In the genomic region with DNA sequence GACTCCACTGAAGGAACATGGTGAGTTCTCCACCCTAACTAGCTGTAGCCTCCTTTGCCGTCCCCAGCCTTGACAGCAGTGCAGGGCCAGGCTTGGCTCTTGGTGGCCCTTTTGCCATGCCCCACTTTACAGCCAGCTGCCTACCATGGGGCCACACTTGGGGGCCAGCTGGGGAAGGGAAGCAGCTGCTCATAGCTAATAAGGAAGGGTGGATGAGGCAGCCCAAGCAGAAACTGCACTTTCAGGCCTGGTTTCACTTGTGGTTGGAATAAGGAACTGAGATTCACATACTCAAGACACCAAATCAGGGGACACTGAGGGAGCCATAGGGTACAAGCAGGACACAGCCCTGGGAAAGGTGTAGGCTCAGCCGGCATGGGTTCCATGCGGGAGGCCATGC, we compare ENCODE assay signal across 11 mouse cellular contexts. TPM values are rescaled to one million over a fixed set of nuclear protein-coding genes. Genes with fewer than 3 reads are reported as not detected.
DNase-seq lines count a peak whose midpoint lies in the region; ATAC-seq and TF ChIP-seq lines count a peak whose summit lies in the region.
"Had no signal": no experiment of that assay in that cellular context is flagged by ENCODE, and none has a peak within 500 bp of the region (broad histone marks: within the 10 kb centered on the region; RNA-seq: fewer than 3 reads in every experiment).

No protein-coding gene starts in this region.

- WGBS in heart, adult 2 months = 89% methylated on average over 3 of the region's 3 CpGs
- 6% methylated on average over 3 of the region's 3 CpGs for WGBS in macrophage (ENCODE audit: missing documents)
- WGBS in stomach, postnatal 0 days = 84% methylated on average over 3 of the region's 3 CpGs
- WGBS in cerebellum, adult 2 months = 86% methylated on average over 3 of the region's 3 CpGs

- peak; percentile 33 to 61 for DNase-seq in heart, adult 2 months
- no peak for DNase-seq in heart, postnatal 36 days
- peak; percentile 19 to 54 for DNase-seq in urinary bladder, postnatal 4 days (ENCODE audit: low spot score in 2 of 2)
- DNase-seq in urinary bladder, postnatal 25 days (ENCODE audit: low spot score) = no peak
- no peak for DNase-seq in stomach, postnatal 0 days (ENCODE audit: low spot score)
- no peak for DNase-seq in cerebellum, adult 2 months
- DNase-seq: cerebellum, adult 8-10 months had no signal

- TF ChIP-seq EP300 in heart, adult 2 months (IDR thresholded peaks at IDR 0.05; ENCODE audit: insufficient read depth, low read depth, low read length) = no peak
- TF ChIP-seq EP300 in stomach, postnatal 0 days (optimal IDR thresholded peaks at IDR 0.05) = no peak

- H3K9me3 ChIP-seq in stomach, postnatal 0 days (ENCODE audit: control insufficient read depth, low read length) = no peaks in the 10 kb centered on the region

- intact Hi-C loops in heart, adult 2 months (cut with DNase I) = no loop called here
- intact Hi-C loops in heart, postnatal 36 days (cut with DNase I) = no loop called here

- H3K27me3 ChIP-seq in heart, adult 2 months (ENCODE audit: control insufficient read depth, insufficient read depth, low read length) = no peaks in the 10 kb centered on the region
- no peaks in the 10 kb centered on the region for H3K27me3 ChIP-seq in stomach, postnatal 0 days (ENCODE audit: control insufficient read depth, insufficient read depth, low read length)
- no peaks in the 10 kb centered on the region for H3K27me3 ChIP-seq in cerebellum, adult 2 months (ENCODE audit: control insufficient read depth, insufficient read depth, low read length)

- H3K4me1 ChIP-seq in heart, adult 2 months (ENCODE audit: control insufficient read depth, insufficient read depth, low read length) = no peaks in the 10 kb centered on the region
- H3K4me1 ChIP-seq in stomach, postnatal 0 days (replicated peaks; ENCODE audit: control insufficient read depth, insufficient read depth) = no peaks in the 10 kb centered on the region
- no peaks in the 10 kb centered on the region; the same call in 1 of the 2 replicates for H3K4me1 ChIP-seq in cerebellum, adult 2 months (ENCODE audit: control insufficient read depth, insufficient read depth, low read length)

- no peak overlapping the region; the same call in 1 of the 2 replicates for H3K27ac ChIP-seq in heart, adult 2 months
- H3K27ac ChIP-seq in macrophage = peak overlapping the region; percentile 99
- H3K27ac ChIP-seq in stomach, postnatal 0 days (replicated peaks) = no peak overlapping the region
- no peak overlapping the region for H3K27ac ChIP-seq in cerebellum, adult 2 months (ENCODE audit: insufficient read depth, low read length)
- H3K27ac ChIP-seq: left cerebral cortex, adult 2 months had no signal

- no peaks in the 10 kb centered on the region for H3K36me3 ChIP-seq in heart, adult 2 months (ENCODE audit: control insufficient read depth, insufficient read depth, low read length)
- H3K36me3 ChIP-seq in macrophage (ENCODE audit: inconsistent target) = peaks cover 39% of the 10 kb centered on the region
- no peaks in the 10 kb centered on the region for H3K36me3 ChIP-seq in stomach, postnatal 0 days (ENCODE audit: control insufficient read depth, insufficient read depth, low read length)

- H3K79me2 ChIP-seq in heart, adult 2 months (replicated peaks; ENCODE audit: control insufficient read depth, insufficient read depth, low read length) = no peaks in the 10 kb centered on the region
- H3K79me2 ChIP-seq in macrophage (ENCODE audit: inconsistent target) = peaks cover 48% of the 10 kb centered on the region

- TF ChIP-seq POLR2A in heart, adult 2 months (IDR thresholded peaks at IDR 0.05; ENCODE audit: insufficient read depth, low read depth, low read length) = no peak
- no peak for TF ChIP-seq POLR2A in cerebellum, adult 2 months (IDR thresholded peaks at IDR 0.05; ENCODE audit: borderline replicate concordance, insufficient read depth, low read length)

- H3K4me2 ChIP-seq in stomach, postnatal 0 days (replicated peaks; ENCODE audit: low read depth) = no peak overlapping the region

- no peak overlapping the region for H3K4me3 ChIP-seq in heart, adult 2 months
- peak overlapping the region; percentile 74 for H3K4me3 ChIP-seq in macrophage (ENCODE audit: inconsistent target)
- H3K4me3 ChIP-seq in stomach, postnatal 0 days (ENCODE audit: low read depth, low read length) = no peak overlapping the region
- H3K4me3 ChIP-seq in cerebellum, adult 2 months (replicated peaks; ENCODE audit: insufficient read depth, low read depth, low read length) = no peak overlapping the region
- H3K4me3 ChIP-seq: left cerebral cortex, adult 2 months; myocyte had no signal

- TF ChIP-seq CTCF in heart, adult 2 months (IDR thresholded peaks at IDR 0.05) = no peak
- TF ChIP-seq CTCF in stomach, postnatal 0 days (IDR thresholded peaks at IDR 0.05; ENCODE audit: low read depth) = no peak
- TF ChIP-seq CTCF in cerebellum, adult 2 months (IDR thresholded peaks at IDR 0.05; ENCODE audit: borderline replicate concordance, insufficient read depth, low read depth, low read length) = no peak

- H3K9ac ChIP-seq in heart, adult 2 months (ENCODE audit: low read depth, low read length) = no peak overlapping the region
- H3K9ac ChIP-seq in stomach, postnatal 0 days (ENCODE audit: low read length) = no peak overlapping the region

- 0 out of 2 replicates have a peak, but pooled peaks have one; percentile 19 for ATAC-seq in stomach, postnatal 0 days (ENCODE audit: low FRiP score, low TSS enrichment)
- no peak for ATAC-seq in erythroblast, adult 5-6 weeks (replicated peaks; ENCODE audit: low FRiP score, poor library complexity, severe bottlenecking)

RNA-seq across cellular contexts. Expression of a gene that starts 1.6 kb away (rescaled TPM):
- total RNA-seq in heart, adult 2 months (2021) = 1 to 10 TPM; 6.6 to 6.8 TPM
- 17.2 and 23.5 TPM in 2 replicates for polyA plus RNA-seq in heart, adult 2 months (2012; rRNA removed)
- total RNA-seq in heart, postnatal 36 days (2021) = 1 to 10 TPM; 6.1 to 8.9 TPM
- 1,000 to 10,000 TPM in 8 of 26 experiments, 100 to 1,000 TPM in 16, 10 to 100 TPM in 2; 64.9 to 1,705 (median 425) TPM for total RNA-seq in macrophage (2018; cell fraction: chromatin; rRNA removed)
- 100 to 1,000 TPM; 167 to 665 (median 370) TPM for total RNA-seq in macrophage (2018; cell fraction: cytosol; rRNA removed)
- total RNA-seq in macrophage (2018; cell fraction: nucleus; rRNA removed) = 1,000 to 10,000 TPM in 6 of 26 experiments, 100 to 1,000 TPM in 20; 137 to 1,391 (median 650) TPM
- 131 to 514 TPM (median 230 TPM) in 3 replicates for polyA plus RNA-seq in macrophage (2018)
- 9.6 and 9.8 TPM in 2 replicates for polyA plus RNA-seq in stomach, postnatal 0 days (2015; fragmentation: Nextera tagmentation; extraction: Ambion mirVana)
- 6.7 and 7.8 TPM in 2 replicates for polyA plus RNA-seq in cerebellum, adult 2 months (2012; rRNA removed)
- total RNA-seq in erythroblast, adult 5-6 weeks (2015; ENCODE audit: low replicate concordance) = 31.9 and 42.8 TPM in 2 replicates
- 14.6 and 26.6 TPM in 2 replicates for total RNA-seq in erythroblast, adult 5-6 weeks (2017; ENCODE audit: low replicate concordance)

RNA-seq across cellular contexts. Expression of a gene that starts 40.4 kb away (rescaled TPM):
- 10 to 100 TPM; 14.8 to 15.7 TPM for total RNA-seq in heart, adult 2 months (2021)
- 5.4 and 7.5 TPM in 2 replicates for polyA plus RNA-seq in heart, adult 2 months (2012; rRNA removed)
- 10 to 100 TPM; 14.1 to 20.2 TPM for total RNA-seq in heart, postnatal 36 days (2021)
- 1,000 to 10,000 TPM in 1 of 26 experiments, 100 to 1,000 TPM in 25; 132 to 1,128 (median 253) TPM for total RNA-seq in macrophage (2018; cell fraction: chromatin; rRNA removed)
- total RNA-seq in macrophage (2018; cell fraction: cytosol; rRNA removed) = 100 to 1,000 TPM in 12 of 26 experiments, 10 to 100 TPM in 14; 46.7 to 172 (median 94.6) TPM
- total RNA-seq in macrophage (2018; cell fraction: nucleus; rRNA removed) = 100 to 1,000 TPM; 108 to 342 (median 214) TPM
- 41.7 to 78.3 TPM (median 63.2 TPM) in 3 replicates for polyA plus RNA-seq in macrophage (2018)
- polyA plus RNA-seq in stomach, postnatal 0 days (2015; fragmentation: Nextera tagmentation; extraction: Ambion mirVana) = 5.4 and 6.3 TPM in 2 replicates
- 11.0 and 14.7 TPM in 2 replicates for polyA plus RNA-seq in cerebellum, adult 2 months (2012; rRNA removed)
- total RNA-seq in erythroblast, adult 5-6 weeks (2015; ENCODE audit: low replicate concordance) = not detected in 2 replicates
- 0.09 TPM in 1 of 2 replicates, not detected in the other for total RNA-seq in erythroblast, adult 5-6 weeks (2017; ENCODE audit: low replicate concordance)

RNA-seq across cellular contexts. Expression of a gene that starts 41.8 kb away (rescaled TPM):
- 10 to 100 TPM; 10.8 to 11.5 TPM for total RNA-seq in heart, adult 2 months (2021)
- polyA plus RNA-seq in heart, adult 2 months (2012; rRNA removed) = 9.6 and 10.7 TPM in 2 replicates
- 10 to 100 TPM in 1 of 2 experiments, 1 to 10 TPM in 1; 9.2 to 11.3 TPM for total RNA-seq in heart, postnatal 36 days (2021)
- total RNA-seq in macrophage (2018; cell fraction: chromatin; rRNA removed) = 10 to 100 TPM in 11 of 26 experiments, 1 to 10 TPM in 15; 1.3 to 34.8 (median 7.2) TPM
- total RNA-seq in macrophage (2018; cell fraction: cytosol; rRNA removed) = 10 to 100 TPM in 1 of 26 experiments, 1 to 10 TPM in 25; 2.0 to 10.2 (median 6.0) TPM
- 10 to 100 TPM in 6 of 26 experiments, 1 to 10 TPM in 20; 2.8 to 17.8 (median 7.1) TPM for total RNA-seq in macrophage (2018; cell fraction: nucleus; rRNA removed)
- polyA plus RNA-seq in macrophage (2018) = 3.1 to 9.1 TPM (median 4.7 TPM) in 3 replicates
- 20.7 and 21.2 TPM in 2 replicates for polyA plus RNA-seq in stomach, postnatal 0 days (2015; fragmentation: Nextera tagmentation; extraction: Ambion mirVana)
- polyA plus RNA-seq in cerebellum, adult 2 months (2012; rRNA removed) = 102 and 107 TPM in 2 replicates
- not detected in 2 replicates for total RNA-seq in erythroblast, adult 5-6 weeks (2015; ENCODE audit: low replicate concordance)
- total RNA-seq in erythroblast, adult 5-6 weeks (2017; ENCODE audit: low replicate concordance) = 0.51 TPM in 1 of 2 replicates, not detected in the other

RNA-seq across cellular contexts. Expression of a gene that starts 46.7 kb away (rescaled TPM):
- total RNA-seq in heart, adult 2 months (2021) = 1 to 10 TPM; 1.7 to 3.1 TPM
- polyA plus RNA-seq in heart, adult 2 months (2012; rRNA removed) = 2.0 and 2.8 TPM in 2 replicates
- total RNA-seq in heart, postnatal 36 days (2021) = 1 to 10 TPM; 1.6 to 2.9 TPM
- total RNA-seq in macrophage (2018; cell fraction: chromatin; rRNA removed) = 1 to 10 TPM in 20 of 26 experiments, under 1 TPM in 6; 0.48 to 6.2 (median 2.3) TPM
- total RNA-seq in macrophage (2018; cell fraction: cytosol; rRNA removed) = 1 to 10 TPM; 2.4 to 6.4 (median 3.8) TPM
- 1 to 10 TPM; 1.8 to 5.3 (median 2.9) TPM for total RNA-seq in macrophage (2018; cell fraction: nucleus; rRNA removed)
- 1.9 to 4.4 TPM (median 4.2 TPM) in 3 replicates for polyA plus RNA-seq in macrophage (2018)
- polyA plus RNA-seq in stomach, postnatal 0 days (2015; fragmentation: Nextera tagmentation; extraction: Ambion mirVana) = 6.8 and 7.0 TPM in 2 replicates
- polyA plus RNA-seq in cerebellum, adult 2 months (2012; rRNA removed) = 6.5 and 7.6 TPM in 2 replicates
- total RNA-seq in erythroblast, adult 5-6 weeks (2015; ENCODE audit: low replicate concordance) = not detected in 2 replicates
- total RNA-seq in erythroblast, adult 5-6 weeks (2017; ENCODE audit: low replicate concordance) = 0.42 TPM in 1 of 2 replicates, not detected in the other

Comparison
In these comparisons a context has a peak if more than half of its experiments do, and no peak if none do; other contexts are left out.
1. DNase-seq: peak in heart, adult 2 months (2 of 2) and urinary bladder, postnatal 4 days (2 of 2); none in heart, postnatal 36 days (0 of 2), urinary bladder, postnatal 25 days (single experiment), stomach, postnatal 0 days (single experiment) and cerebellum, adult 2 months (0 of 2).